Mouse (Mus musculus) midbrain, embryonic 16.5 days (tissue): ENCODE data around the gene Glt6d1. TPM values are rescaled to one million over a fixed set of nuclear protein-coding genes. Genes with fewer than 3 reads are reported as not detected.

ENCODE experiments used
- ATAC-seq: fragments of 200-750 bp; cut with Nextera tagmentation; 2 replicates; pipeline ENCODE4 v1.8.0; 2017; ENCODE audit warnings: moderate TSS enrichment
- H3K27ac ChIP-seq: fragments of 300-500 bp; sonication (generic); 2 replicates; pipeline ENCODE4 v1.5.1; 2014; ENCODE audit warnings: mild to moderate bottlenecking, low read length, mixed read lengths
- H3K27me3 ChIP-seq: fragments of 300-500 bp; sonication (generic); 2 replicates; pipeline ENCODE4 v1.6.1; 2014; ENCODE audit warnings: low read depth, low read length, mixed read lengths; ENCODE audit not compliant: control insufficient read depth, insufficient read depth
- H3K36me3 ChIP-seq: fragments of 300-500 bp; sonication (generic); 2 replicates; pipeline ENCODE4 v1.6.1; 2014; ENCODE audit warnings: mild to moderate bottlenecking, low read length, moderate library complexity, mixed read lengths; ENCODE audit not compliant: control insufficient read depth, insufficient read depth
- H3K4me1 ChIP-seq: fragments of 300-500 bp; sonication (generic); 2 replicates; pipeline ENCODE4 v1.6.1; 2014; ENCODE audit warnings: mild to moderate bottlenecking, low read length, mixed read lengths; ENCODE audit not compliant: control insufficient read depth, insufficient read depth
- H3K4me2 ChIP-seq: fragments of 300-500 bp; sonication (generic); 2 replicates; pipeline ENCODE4 v1.6.1; 2014; ENCODE audit warnings: mild to moderate bottlenecking, low read length, mixed read lengths
- H3K4me3 ChIP-seq: fragments of 300-500 bp; sonication (generic); 2 replicates; pipeline ENCODE4 v1.5.1; 2014; ENCODE audit warnings: low read depth, mild to moderate bottlenecking, low read length, moderate library complexity, mixed read lengths
- H3K9ac ChIP-seq: fragments of 300-500 bp; sonication (generic); 2 replicates; pipeline ENCODE4 v1.6.1; 2014; ENCODE audit warnings: low read depth, low read length, mixed read lengths
- H3K9me3 ChIP-seq: fragments of 300-500 bp; sonication (generic); replicated peaks from 2 replicates; pipeline ENCODE4 v1.6.1; 2014; ENCODE audit warnings: mild to moderate bottlenecking, low read length, mixed read lengths; ENCODE audit not compliant: control insufficient read depth, poor library complexity, severe bottlenecking
- WGBS: fragments of 180-500 bp; shearing (Covaris S2); extraction: QIAGEN DNeasy Blood & Tissue Kit; methylation state at CpG from one replicate; pipeline ENCODE4 v1.1.7; 2014; 5-methylcytosine and 5-hydroxymethylcytosine counted together
- polyA plus RNA-seq: library from polyadenylated mRNA; unstranded; fragments of >200 nt; fragmentation: Nextera tagmentation; extraction: Ambion mirVana; gene quantifications from 2 replicates; pipeline ENCODE4 v1.2.1, GENCODE M21; 2015

Gene Glt6d1
- polyA plus RNA-seq, 1 experiment from 2014 or later = not detected

DNA sequence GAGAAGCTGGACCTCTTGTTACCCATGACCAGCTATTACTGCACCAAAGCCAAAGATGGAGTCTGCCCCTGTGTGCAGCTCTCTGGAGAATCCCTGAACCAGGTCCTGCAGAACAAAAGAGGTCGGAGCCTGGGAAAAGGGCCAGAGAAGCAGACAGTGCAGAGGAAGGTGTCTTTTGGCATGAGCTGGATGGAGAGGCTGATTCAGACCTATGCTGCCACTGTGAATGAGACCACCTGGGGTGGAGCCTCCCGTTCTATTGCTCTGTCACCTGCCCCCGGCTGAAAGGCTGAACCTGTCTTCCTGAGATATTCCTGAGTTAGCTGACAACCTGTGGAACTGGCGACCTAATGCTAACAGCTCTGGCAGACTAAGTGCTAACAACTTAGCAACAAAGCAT lies 34.7 kb downstream of the Glt6d1 start:
- Histone ChIP-seq H3K4me1 (no peaks in the 10 kb centered on the region), H3K36me3 (no peaks in the 10 kb centered on the region), H3K27me3 (no peaks in the 10 kb centered on the region), H3K4me3 (no peak overlapping the region), H3K4me2 (no peak overlapping the region), H3K9me3 (no peaks in the 10 kb centered on the region), H3K9ac (no peak overlapping the region), H3K27ac (no peak overlapping the region)
- ATAC-seq = no peak
- 69% methylated on average over 4 of the region's 4 CpGs for whole genome bisulfite sequencing

DNA sequence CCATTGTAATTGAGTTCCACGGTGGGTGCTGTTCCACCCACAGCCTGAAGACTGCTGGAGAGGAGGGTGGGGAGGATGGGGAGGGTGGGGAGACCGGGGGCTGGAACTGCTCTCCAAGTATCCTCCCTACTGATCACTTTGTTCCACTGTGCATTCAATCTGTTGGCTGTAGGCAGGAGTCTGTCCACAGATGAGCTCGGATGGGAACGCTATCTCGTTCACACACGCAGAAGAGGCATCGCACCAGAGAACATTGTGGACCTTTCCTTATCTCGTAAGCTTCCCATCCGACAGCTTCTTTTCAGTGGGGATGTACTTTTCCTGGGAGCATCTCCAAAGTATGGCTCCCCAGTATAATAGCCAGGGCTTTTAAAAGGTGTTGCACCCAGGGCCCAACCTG lies 36.6 kb downstream of the Glt6d1 start:
- no peaks in the 10 kb centered on the region for H3K27me3 ChIP-seq
- no peak overlapping the region for H3K4me2 ChIP-seq
- 86% methylated on average over 9 of the region's 9 CpGs for WGBS
- no peak overlapping the region for H3K27ac ChIP-seq
- H3K9me3 ChIP-seq = no peaks in the 10 kb centered on the region
- no peak overlapping the region for H3K4me3 ChIP-seq
- H3K36me3 ChIP-seq = no peaks in the 10 kb centered on the region
- no peak overlapping the region for H3K9ac ChIP-seq
- ATAC-seq = no peak
- H3K4me1 ChIP-seq = no peaks in the 10 kb centered on the region

DNA sequence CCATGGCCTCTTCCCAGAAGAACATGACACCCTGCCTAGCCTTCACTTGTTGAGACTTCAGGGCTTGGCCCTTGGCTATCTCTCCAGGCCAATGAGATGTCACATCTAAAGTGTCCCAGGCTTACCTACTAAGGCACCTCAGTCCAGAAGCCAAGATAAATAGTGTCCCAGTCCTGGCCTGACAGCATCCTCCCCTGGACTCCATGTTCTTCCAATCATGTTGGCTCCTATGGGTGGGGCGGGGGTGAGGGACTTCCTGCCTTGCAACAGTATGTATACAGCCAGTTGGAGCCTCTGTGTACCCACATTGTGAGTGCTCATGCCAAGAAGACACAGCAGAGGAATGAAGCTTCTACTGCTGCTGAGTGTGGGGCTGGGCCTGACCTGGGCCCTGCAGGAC lies 38.9 kb downstream of the Glt6d1 start, which contains the start of gene Lcn11:
TSS of gene Lcn11 (plus strand) at position 301 of the 400 bp plus-strand sequence.
- H3K9me3 ChIP-seq = no peaks in the 10 kb centered on the region
- H3K9ac ChIP-seq = no peak within 1 kb of the TSS
- no peak within 1 kb of the TSS for H3K4me3 ChIP-seq
- H3K36me3 ChIP-seq = no peaks in the 10 kb centered on the region
- WGBS = 88% methylated on average over 1 of the region's 1 CpGs
- no peak within 1 kb of the TSS for H3K27ac ChIP-seq
- no peaks in the 10 kb centered on the region for H3K4me1 ChIP-seq
- ATAC-seq = no peak
- no peaks in the 10 kb centered on the region for H3K27me3 ChIP-seq
- no peak within 1 kb of the TSS for H3K4me2 ChIP-seq

- no peaks in the 10 kb centered on the region for H3K36me3 ChIP-seq
- no peak overlapping the region for H3K9ac ChIP-seq
- H3K9me3 ChIP-seq = no peaks in the 10 kb centered on the region
- no peak overlapping the region for H3K4me3 ChIP-seq
- ATAC-seq = no peak
- no peaks in the 10 kb centered on the region for H3K4me1 ChIP-seq
- no peak overlapping the region for H3K4me2 ChIP-seq
- WGBS = 48% methylated on average over 3 of the region's 3 CpGs
- H3K27ac ChIP-seq = no peak overlapping the region
- no peaks in the 10 kb centered on the region for H3K27me3 ChIP-seq
Observed at GRCm38 (mm10) chr2:25775991-25776390, 39.7 kb downstream of the Glt6d1 start.

GRCm38 (mm10) chr2:25774640-25775039 lies 41.0 kb downstream of the Glt6d1 start:
- H3K9ac ChIP-seq = no peak overlapping the region
- no peak overlapping the region for H3K4me2 ChIP-seq
- no peaks in the 10 kb centered on the region for H3K4me1 ChIP-seq
- no peak overlapping the region for H3K4me3 ChIP-seq
- H3K27ac ChIP-seq = no peak overlapping the region
- no peaks in the 10 kb centered on the region for H3K27me3 ChIP-seq
- H3K9me3 ChIP-seq = no peaks in the 10 kb centered on the region
- no peak for ATAC-seq
- WGBS = 93% methylated on average over 2 of the region's 2 CpGs
- no peaks in the 10 kb centered on the region for H3K36me3 ChIP-seq

DNA sequence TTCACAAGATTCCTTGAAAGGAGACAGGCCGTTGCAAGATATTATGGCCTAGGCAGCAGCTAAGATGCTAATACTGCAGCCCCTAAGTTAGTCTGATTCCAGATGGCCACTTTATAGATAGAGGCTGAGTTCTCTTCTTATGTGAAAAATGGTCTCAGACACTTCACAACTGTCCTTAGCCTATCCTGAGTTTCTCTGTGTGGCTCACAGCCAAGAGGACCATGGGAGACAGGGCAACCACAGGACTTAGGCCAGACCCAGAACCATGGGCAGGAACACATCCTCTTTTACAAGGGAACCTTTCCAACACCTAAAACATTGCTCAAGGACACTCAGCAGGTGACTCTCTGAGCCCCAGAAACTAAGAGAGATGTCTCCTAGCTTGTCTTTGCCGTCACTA lies 42.1 kb downstream of the Glt6d1 start:
- no peak overlapping the region for H3K9ac ChIP-seq
- H3K27me3 ChIP-seq = no peaks in the 10 kb centered on the region
- no peak overlapping the region for H3K4me2 ChIP-seq
- H3K36me3 ChIP-seq = no peaks in the 10 kb centered on the region
- WGBS = 81% methylated on average over 2 of the region's 2 CpGs
- no peak overlapping the region for H3K4me3 ChIP-seq
- no peak overlapping the region for H3K27ac ChIP-seq
- no peaks in the 10 kb centered on the region for H3K4me1 ChIP-seq
- no peaks in the 10 kb centered on the region for H3K9me3 ChIP-seq
- ATAC-seq = no peak

GRCm38 (mm10) chr2:25767764-25768163 lies 47.9 kb downstream of the Glt6d1 start:
- H3K36me3 ChIP-seq = no peaks in the 10 kb centered on the region
- H3K4me2 ChIP-seq = no peak overlapping the region
- no peak for ATAC-seq
- H3K27ac ChIP-seq = no peak overlapping the region
- no peak overlapping the region for H3K9ac ChIP-seq
- no peaks in the 10 kb centered on the region for H3K27me3 ChIP-seq
- H3K4me1 ChIP-seq = no peaks in the 10 kb centered on the region
- H3K4me3 ChIP-seq = no peak overlapping the region
- no peaks in the 10 kb centered on the region for H3K9me3 ChIP-seq
- WGBS = 84% methylated on average over 4 of the region's 4 CpGs

DNA sequence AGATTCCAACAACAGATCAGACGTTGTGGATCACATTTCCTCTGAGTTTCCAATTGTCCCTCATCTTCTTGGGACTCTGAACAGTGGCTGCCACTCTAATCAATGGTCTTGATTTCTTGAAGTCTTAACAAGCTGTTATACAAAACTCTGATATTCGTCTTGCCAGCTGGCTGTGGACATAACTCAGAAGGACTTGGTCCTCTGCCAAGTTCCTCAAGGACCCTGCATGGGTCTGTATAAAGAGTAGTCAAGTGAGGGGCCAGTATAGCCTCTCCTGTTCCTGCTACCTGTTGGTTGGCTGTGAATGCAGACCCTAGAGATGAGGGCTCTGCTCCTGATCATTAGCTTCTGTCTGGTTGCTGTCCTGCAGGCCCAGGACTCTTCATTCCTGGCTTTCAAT lies 50.4 kb downstream of the Glt6d1 start, which contains the start of gene Lcn3:
TSS of gene Lcn3 (plus strand) at position 301 of the 400 bp plus-strand sequence.
- no peak for ATAC-seq
- no peak within 1 kb of the TSS for H3K27ac ChIP-seq
- no peaks in the 10 kb centered on the region for H3K4me1 ChIP-seq
- no peaks in the 10 kb centered on the region for H3K9me3 ChIP-seq
- H3K36me3 ChIP-seq = no peaks in the 10 kb centered on the region
- 58% methylated on average over 2 of the region's 2 CpGs for WGBS
- no peak within 1 kb of the TSS for H3K4me3 ChIP-seq
- H3K9ac ChIP-seq = no peak within 1 kb of the TSS
- H3K4me2 ChIP-seq = no peak within 1 kb of the TSS
- H3K27me3 ChIP-seq = no peaks in the 10 kb centered on the region

DNA sequence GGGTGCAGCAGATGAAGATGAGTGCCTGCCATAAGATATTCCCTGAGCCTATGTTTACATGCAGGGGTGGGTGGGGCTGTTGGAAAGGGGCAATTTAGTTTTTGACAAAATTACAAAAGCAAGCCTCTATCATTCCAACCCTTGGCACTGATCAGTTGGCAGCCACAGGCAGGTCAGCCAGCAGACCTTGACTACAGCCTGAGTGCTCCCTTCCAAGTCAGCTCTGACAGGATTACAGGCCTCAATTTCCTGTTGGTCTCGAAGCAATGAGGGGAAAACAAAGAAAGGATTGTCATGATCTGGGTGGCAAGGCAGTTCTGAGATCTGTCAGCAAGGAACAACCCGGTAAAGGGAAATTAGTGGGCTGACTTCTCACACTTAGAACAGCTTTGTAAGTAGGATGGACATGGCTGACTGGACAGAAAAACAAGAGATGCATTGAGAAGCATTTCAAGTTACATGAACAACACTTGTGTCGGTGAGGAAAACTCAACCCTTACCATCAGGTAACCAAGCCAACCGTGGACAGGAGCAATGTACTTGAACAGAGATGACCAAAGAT lies 57.5 kb downstream of the Glt6d1 start:
- no peak for ATAC-seq
- WGBS = 44% methylated on average over 4 of the region's 4 CpGs
- H3K4me1 ChIP-seq = no peaks in the 10 kb centered on the region

More for the DNA sequence above, 57.5 kb downstream of the Glt6d1 start:
- no peak overlapping the region for H3K9ac ChIP-seq
- H3K9me3 ChIP-seq = 0 out of 2 replicates have a peak, but pooled peaks cover 2% of the 10 kb centered on the region
- no peak overlapping the region for H3K4me3 ChIP-seq
- no peaks in the 10 kb centered on the region for H3K36me3 ChIP-seq
- H3K27me3 ChIP-seq = no peaks in the 10 kb centered on the region
- no peak overlapping the region for H3K27ac ChIP-seq
- H3K4me2 ChIP-seq = no peak overlapping the region
